Mouse (Mus musculus): ENCODE data around the gene Arsg. TPM values are rescaled to one million over a fixed set of nuclear protein-coding genes. Genes with fewer than 3 reads are reported as not detected.

Gene Arsg
- polyA plus RNA-seq, 1 experiment from 2014 or later = 6.2 TPM

DNA sequence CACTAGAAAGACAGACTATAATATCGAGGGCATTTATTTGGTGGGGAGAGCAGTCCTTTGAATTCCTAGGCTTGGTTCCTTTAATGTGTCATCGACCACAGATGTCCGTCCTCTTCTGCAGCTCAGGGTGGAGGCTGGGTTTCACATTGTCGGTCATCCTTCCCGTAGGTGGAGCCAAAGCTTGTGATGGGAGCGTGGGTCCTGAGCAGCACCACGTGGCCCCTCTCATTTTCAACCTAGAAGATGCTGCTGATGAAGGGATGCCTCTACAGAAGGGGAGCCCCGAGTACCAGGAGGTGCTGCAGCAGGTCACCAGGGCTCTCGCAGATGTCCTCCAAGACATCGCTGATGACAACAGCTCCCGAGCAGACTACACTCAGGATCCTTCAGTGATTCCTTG is 98.9 kb downstream of the Arsg start:
- Histone ChIP-seq H3K4me1 (ENCODE audit: control insufficient read depth, insufficient read depth, low read length) (peaks cover 2% of the 10 kb centered on the region; the same call in 1 of the 2 replicates), H3K4me2 (ENCODE audit: low read length) (no peak overlapping the region), H3K9me3 (replicated peaks; ENCODE audit: control insufficient read depth, low read length) (no peaks in the 10 kb centered on the region), H3K9ac (ENCODE audit: low read length) (no peak overlapping the region), H3K27me3 (replicated peaks; ENCODE audit: control insufficient read depth, insufficient read depth, low read length) (no peaks in the 10 kb centered on the region), H3K4me3 (ENCODE audit: low read depth, low read length) (no peak overlapping the region), H3K27ac (ENCODE audit: low read depth, low read length) (no peak overlapping the region), H3K36me3 (ENCODE audit: control insufficient read depth, insufficient read depth, low read length) (no peaks in the 10 kb centered on the region)
- DNase-seq (ENCODE audit: low spot score) = no peak
- no peak for ATAC-seq
- 88% methylated on average over 11 of the region's 11 CpGs for WGBS

DNA sequence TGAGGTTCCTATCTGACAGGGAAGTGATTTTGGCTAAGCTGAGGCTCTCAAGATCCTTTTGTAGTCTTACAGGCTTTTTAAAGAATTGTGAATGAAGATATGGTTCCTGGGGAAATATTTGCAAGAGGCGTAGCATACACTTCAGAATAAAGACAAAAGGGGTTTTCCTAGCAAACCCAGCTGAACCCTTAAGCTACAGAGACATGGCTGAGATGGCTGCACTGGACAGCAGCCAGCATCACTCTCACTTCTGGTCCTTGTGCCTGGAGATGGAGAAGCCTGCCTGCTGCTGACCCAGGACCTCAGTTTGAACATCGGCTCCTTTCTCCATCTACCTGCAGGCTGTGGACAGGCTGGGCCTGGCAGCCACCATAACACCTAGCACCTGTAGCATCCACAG is 101.4 kb downstream of the Arsg start:
- no peak for DNase-seq (ENCODE audit: low spot score)
- Histone ChIP-seq H3K4me3 (ENCODE audit: low read depth, low read length) (no peak overlapping the region), H3K4me2 (ENCODE audit: low read length) (no peak overlapping the region), H3K27ac (ENCODE audit: low read depth, low read length) (no peak overlapping the region), H3K36me3 (ENCODE audit: control insufficient read depth, insufficient read depth, low read length) (no peaks in the 10 kb centered on the region), H3K27me3 (replicated peaks; ENCODE audit: control insufficient read depth, insufficient read depth, low read length) (no peaks in the 10 kb centered on the region), H3K9ac (ENCODE audit: low read length) (no peak overlapping the region), H3K9me3 (replicated peaks; ENCODE audit: control insufficient read depth, low read length) (no peaks in the 10 kb centered on the region), H3K4me1 (ENCODE audit: control insufficient read depth, insufficient read depth, low read length) (peaks cover 2% of the 10 kb centered on the region)
- no peak for ATAC-seq
- WGBS = 81% methylated on average over 2 of the region's 2 CpGs

DNA sequence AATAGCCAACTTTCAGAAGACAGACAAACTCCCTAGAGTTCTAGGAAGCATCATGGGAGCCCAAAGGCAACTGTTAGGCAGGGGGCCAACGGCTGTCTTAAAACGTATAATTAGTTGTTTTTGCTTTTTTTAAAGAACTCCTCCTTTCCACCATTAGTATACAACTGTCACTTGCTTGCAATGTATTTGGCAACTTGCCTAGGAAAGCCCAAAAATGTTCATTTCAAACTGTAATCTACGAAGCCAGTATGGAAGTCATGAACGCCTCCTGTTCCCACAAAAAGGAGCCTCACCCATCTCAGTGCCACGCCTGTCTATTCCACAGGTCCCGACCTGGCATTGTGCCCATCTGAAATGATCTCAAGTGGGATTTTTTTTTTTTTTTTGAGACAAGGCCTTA is 102.7 kb downstream of the Arsg start:
- Histone ChIP-seq H3K4me1 (ENCODE audit: control insufficient read depth, insufficient read depth, low read length) (peaks cover 2% of the 10 kb centered on the region), H3K27me3 (replicated peaks; ENCODE audit: control insufficient read depth, insufficient read depth, low read length) (no peaks in the 10 kb centered on the region), H3K9me3 (replicated peaks; ENCODE audit: control insufficient read depth, low read length) (no peaks in the 10 kb centered on the region), H3K4me2 (ENCODE audit: low read length) (no peak overlapping the region), H3K27ac (ENCODE audit: low read depth, low read length) (no peak overlapping the region), H3K9ac (ENCODE audit: low read length) (no peak overlapping the region), H3K4me3 (ENCODE audit: low read depth, low read length) (no peak overlapping the region), H3K36me3 (ENCODE audit: control insufficient read depth, insufficient read depth, low read length) (no peaks in the 10 kb centered on the region)
- WGBS = 62% methylated on average over 6 of the region's 6 CpGs
- ATAC-seq (peak; percentile 50; the same call in 1 of the 2 replicates), DNase-seq (ENCODE audit: low spot score) (peak; percentile 77)

DNA sequence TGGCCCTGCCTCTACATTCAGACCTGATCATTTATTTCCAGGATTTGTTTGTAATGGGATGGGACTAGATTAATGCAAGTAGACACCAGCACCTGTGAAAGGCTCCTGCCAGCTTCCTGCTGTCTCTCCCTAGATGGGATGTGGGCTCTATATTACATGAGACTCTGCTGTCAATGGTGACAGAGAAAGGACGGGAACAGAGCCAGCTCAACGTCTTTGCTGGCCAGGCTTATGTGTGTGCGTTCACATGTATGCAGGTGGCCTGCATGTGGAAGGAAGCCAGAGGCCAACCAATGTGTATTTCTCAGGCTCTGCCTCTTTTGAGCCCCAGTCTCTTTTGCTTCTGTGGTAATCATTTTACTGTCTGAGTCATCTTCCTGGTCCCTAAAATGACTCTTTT is 105.4 kb downstream of the Arsg start:
- 49% methylated on average over 3 of the region's 3 CpGs for WGBS
- H3K4me1 ChIP-seq (ENCODE audit: control insufficient read depth, insufficient read depth, low read length) = peaks cover 2% of the 10 kb centered on the region
- DNase-seq (ENCODE audit: low spot score) = no peak

DNA sequence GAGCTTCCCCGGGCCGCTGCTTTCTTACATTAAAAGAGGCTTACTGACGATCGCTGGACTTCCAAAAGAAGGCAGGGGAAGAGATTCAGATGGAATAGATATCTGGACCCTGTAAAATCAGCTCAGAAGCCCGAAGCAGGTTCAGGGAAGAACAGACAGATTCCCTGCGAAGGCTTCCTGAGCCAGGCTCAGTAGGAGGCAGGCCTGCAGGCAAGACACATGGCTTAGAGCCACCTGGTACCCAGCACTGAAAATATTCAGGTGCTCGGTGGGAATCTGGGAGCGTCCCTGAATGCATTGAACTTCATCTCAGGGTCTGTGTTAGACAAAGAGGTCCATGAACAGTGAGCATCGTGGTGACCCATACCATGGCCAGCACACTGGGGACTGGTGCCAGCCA is 106.8 kb downstream of the Arsg start:
- Histone ChIP-seq H3K9ac (ENCODE audit: low read length) (no peak overlapping the region), H3K4me2 (ENCODE audit: low read length) (no peak overlapping the region), H3K9me3 (replicated peaks; ENCODE audit: control insufficient read depth, low read length) (no peaks in the 10 kb centered on the region), H3K27me3 (replicated peaks; ENCODE audit: control insufficient read depth, insufficient read depth, low read length) (no peaks in the 10 kb centered on the region), H3K36me3 (ENCODE audit: control insufficient read depth, insufficient read depth, low read length) (no peaks in the 10 kb centered on the region), H3K4me1 (ENCODE audit: control insufficient read depth, insufficient read depth, low read length) (peaks cover 2% of the 10 kb centered on the region; the same call in 1 of the 2 replicates), H3K4me3 (ENCODE audit: low read depth, low read length) (no peak overlapping the region), H3K27ac (ENCODE audit: low read depth, low read length) (no peak overlapping the region)
- ATAC-seq (no peak), DNase-seq (ENCODE audit: low spot score) (no peak)
- 79% methylated on average over 9 of the region's 9 CpGs for WGBS

More for the DNA sequence above, 105.4 kb downstream of the Arsg start:
- Histone ChIP-seq H3K27ac (ENCODE audit: low read depth, low read length) (no peak overlapping the region), H3K27me3 (replicated peaks; ENCODE audit: control insufficient read depth, insufficient read depth, low read length) (no peaks in the 10 kb centered on the region), H3K9me3 (replicated peaks; ENCODE audit: control insufficient read depth, low read length) (no peaks in the 10 kb centered on the region), H3K4me3 (ENCODE audit: low read depth, low read length) (no peak overlapping the region), H3K9ac (ENCODE audit: low read length) (no peak overlapping the region), H3K4me2 (ENCODE audit: low read length) (no peak overlapping the region), H3K36me3 (ENCODE audit: control insufficient read depth, insufficient read depth, low read length) (no peaks in the 10 kb centered on the region)
- no peak for ATAC-seq

DNA sequence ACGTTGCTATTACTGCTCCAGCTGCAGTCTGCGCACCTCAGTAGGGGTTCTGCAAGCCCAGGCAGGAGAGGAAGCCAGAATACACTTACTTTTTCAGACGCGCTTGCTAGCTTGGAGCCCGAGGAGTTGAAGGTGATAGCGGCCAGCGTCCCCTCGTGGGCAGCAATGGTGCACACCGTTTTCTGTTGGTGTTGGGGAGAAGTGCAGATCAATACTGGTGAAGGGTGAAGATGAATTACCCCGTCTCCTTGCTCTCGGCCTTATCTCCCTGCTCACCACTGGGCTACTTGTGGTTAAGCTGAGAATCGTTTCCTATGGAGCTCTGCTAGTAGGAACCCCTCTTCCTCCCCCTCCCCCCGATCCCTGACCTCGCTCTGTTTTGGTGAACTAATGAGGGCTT is 110.8 kb downstream of the Arsg start:
- Histone ChIP-seq H3K9ac (ENCODE audit: low read length) (no peak overlapping the region), H3K9me3 (replicated peaks; ENCODE audit: control insufficient read depth, low read length) (no peaks in the 10 kb centered on the region), H3K27ac (ENCODE audit: low read depth, low read length) (no peak overlapping the region), H3K36me3 (ENCODE audit: control insufficient read depth, insufficient read depth, low read length) (no peaks in the 10 kb centered on the region), H3K4me1 (ENCODE audit: control insufficient read depth, insufficient read depth, low read length) (no peaks in the 10 kb centered on the region), H3K27me3 (replicated peaks; ENCODE audit: control insufficient read depth, insufficient read depth, low read length) (no peaks in the 10 kb centered on the region), H3K4me2 (ENCODE audit: low read length) (no peak overlapping the region), H3K4me3 (ENCODE audit: low read depth, low read length) (no peak overlapping the region)
- WGBS = 88% methylated on average over 14 of the region's 14 CpGs
- ATAC-seq = no peak
- DNase-seq (ENCODE audit: low spot score) = no peak

DNA sequence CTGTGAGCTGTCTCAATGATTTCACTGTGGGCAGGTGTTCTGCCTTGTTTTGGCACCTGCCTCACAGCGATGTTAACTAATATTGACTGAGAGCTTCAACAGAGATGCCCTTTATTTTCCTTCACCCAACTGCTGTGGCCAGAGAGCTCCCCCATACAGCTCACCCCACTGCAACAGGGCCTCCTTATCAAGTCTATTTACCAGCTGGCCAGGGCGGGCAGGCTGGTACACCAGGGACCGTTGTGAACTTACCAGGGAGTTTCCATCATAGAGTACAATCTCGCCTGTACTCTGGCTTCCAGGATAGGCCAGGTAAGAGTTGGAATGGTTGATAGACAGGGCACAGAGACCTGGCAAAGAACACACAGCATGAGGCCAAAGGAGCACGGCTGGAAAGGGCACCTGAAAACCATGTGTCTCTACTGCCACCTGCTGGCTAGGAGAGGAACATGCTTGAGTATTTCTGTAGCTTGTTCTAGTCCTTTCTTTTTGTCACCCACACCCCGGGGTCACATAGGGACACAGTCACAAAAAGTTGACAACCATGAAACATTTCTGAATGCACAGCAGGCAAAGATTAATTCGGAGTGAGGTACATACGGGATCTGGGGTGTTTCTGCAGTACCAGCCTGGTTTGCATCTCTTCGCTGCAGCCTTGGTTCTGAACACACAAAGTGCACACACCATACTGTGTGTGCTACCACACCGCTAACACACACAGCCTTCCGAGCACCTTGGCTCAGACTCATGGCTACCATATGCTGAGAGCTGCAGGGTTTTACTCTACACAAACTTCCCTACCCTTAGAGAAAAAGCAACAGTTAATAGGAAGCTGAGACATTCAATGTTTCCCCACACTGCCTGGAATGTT is 111.9 kb downstream of the Arsg start:
- Histone ChIP-seq H3K9ac (ENCODE audit: low read length) (no peak overlapping the region), H3K27me3 (replicated peaks; ENCODE audit: control insufficient read depth, insufficient read depth, low read length) (no peaks in the 10 kb centered on the region), H3K27ac (ENCODE audit: low read depth, low read length) (no peak overlapping the region), H3K4me3 (ENCODE audit: low read depth, low read length) (no peak overlapping the region), H3K9me3 (replicated peaks; ENCODE audit: control insufficient read depth, low read length) (no peaks in the 10 kb centered on the region), H3K4me1 (ENCODE audit: control insufficient read depth, insufficient read depth, low read length) (no peaks in the 10 kb centered on the region), H3K4me2 (ENCODE audit: low read length) (no peak overlapping the region), H3K36me3 (ENCODE audit: control insufficient read depth, insufficient read depth, low read length) (no peaks in the 10 kb centered on the region)
- DNase-seq (ENCODE audit: low spot score) (peak; percentile 89), ATAC-seq (peak; percentile 74)
- WGBS = 47% methylated on average over 11 of the region's 11 CpGs

DNA sequence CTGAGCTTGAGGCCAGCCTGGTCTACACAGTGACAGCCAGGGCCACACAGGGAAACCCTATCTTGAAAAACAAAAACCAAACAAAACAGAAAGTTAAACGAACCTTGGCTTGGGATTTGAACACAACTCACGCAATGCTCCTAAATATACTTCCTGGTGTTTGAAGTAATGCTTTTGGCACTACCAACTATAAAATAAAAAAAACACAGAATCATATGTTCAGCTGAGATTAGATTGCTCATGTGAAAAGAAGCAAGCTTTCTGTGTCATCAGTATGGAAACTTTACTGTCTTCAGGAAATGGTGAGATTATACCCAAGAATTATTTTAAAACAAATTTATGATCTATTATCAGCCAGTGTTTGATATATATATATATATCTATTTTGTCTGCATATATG is 113.2 kb downstream of the Arsg start:
- H3K4me3 ChIP-seq (ENCODE audit: low read depth, low read length) = no peak overlapping the region
- no peak overlapping the region for H3K27ac ChIP-seq (ENCODE audit: low read depth, low read length)
- no peaks in the 10 kb centered on the region for H3K9me3 ChIP-seq (replicated peaks; ENCODE audit: control insufficient read depth, low read length)
- WGBS = 77% methylated on average over 2 of the region's 2 CpGs
- H3K27me3 ChIP-seq (replicated peaks; ENCODE audit: control insufficient read depth, insufficient read depth, low read length) = no peaks in the 10 kb centered on the region
- no peaks in the 10 kb centered on the region for H3K36me3 ChIP-seq (ENCODE audit: control insufficient read depth, insufficient read depth, low read length)
- no peak overlapping the region for H3K9ac ChIP-seq (ENCODE audit: low read length)
- no peak overlapping the region for H3K4me2 ChIP-seq (ENCODE audit: low read length)
- H3K4me1 ChIP-seq (ENCODE audit: control insufficient read depth, insufficient read depth, low read length) = no peaks in the 10 kb centered on the region
- ATAC-seq (no peak), DNase-seq (ENCODE audit: low spot score) (no peak)

DNA sequence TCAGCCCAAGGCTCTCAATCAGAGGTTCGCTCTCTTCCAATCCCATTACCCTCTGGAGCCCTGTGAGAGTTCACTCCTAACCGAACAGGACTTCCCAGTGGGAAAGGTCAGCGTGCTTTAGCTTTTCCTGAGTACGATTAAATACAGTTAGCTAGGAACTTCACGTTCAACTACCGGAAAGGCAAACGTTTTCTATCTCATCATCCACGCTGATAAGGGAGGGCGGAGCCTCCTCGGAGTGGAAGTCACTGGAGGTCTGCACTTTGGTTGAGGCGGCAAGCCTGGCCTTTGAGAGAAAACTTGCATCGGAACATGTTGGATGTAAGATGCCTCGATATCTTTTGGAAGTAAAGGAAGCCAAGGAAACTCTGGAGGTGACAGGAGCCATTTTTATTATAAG is 113.8 kb downstream of the Arsg start:
- DNase-seq (ENCODE audit: low spot score) = no peak
- WGBS = 71% methylated on average over 13 of the region's 13 CpGs
- no peak overlapping the region for H3K9ac ChIP-seq (ENCODE audit: low read length)

More for the DNA sequence above, 113.8 kb downstream of the Arsg start:
- no peaks in the 10 kb centered on the region for H3K36me3 ChIP-seq (ENCODE audit: control insufficient read depth, insufficient read depth, low read length)
- H3K9me3 ChIP-seq (replicated peaks; ENCODE audit: control insufficient read depth, low read length) = no peaks in the 10 kb centered on the region
- no peaks in the 10 kb centered on the region for H3K4me1 ChIP-seq (ENCODE audit: control insufficient read depth, insufficient read depth, low read length)
- H3K4me2 ChIP-seq (ENCODE audit: low read length) = no peak overlapping the region
- no peak overlapping the region for H3K27ac ChIP-seq (ENCODE audit: low read depth, low read length)
- no peak for ATAC-seq
- no peaks in the 10 kb centered on the region for H3K27me3 ChIP-seq (replicated peaks; ENCODE audit: control insufficient read depth, insufficient read depth, low read length)
- no peak overlapping the region for H3K4me3 ChIP-seq (ENCODE audit: low read depth, low read length)
